Mouse (Mus musculus) heart, postnatal 0 days (tissue): ENCODE results near the gene Etnk2.

ENCODE experiments used
- CTCF ChIP-seq: IDR thresholded peaks from 2 replicates; pipeline ENCODE4 v1.5.1; 2016; ENCODE audit warnings: antibody characterized with exemption, control low read depth, low read depth
- EP300 ChIP-seq: IDR thresholded peaks from 2 replicates; pipeline ENCODE4 v1.6.1; 2016; ENCODE audit warnings: antibody characterized with exemption, low read depth

DNA sequence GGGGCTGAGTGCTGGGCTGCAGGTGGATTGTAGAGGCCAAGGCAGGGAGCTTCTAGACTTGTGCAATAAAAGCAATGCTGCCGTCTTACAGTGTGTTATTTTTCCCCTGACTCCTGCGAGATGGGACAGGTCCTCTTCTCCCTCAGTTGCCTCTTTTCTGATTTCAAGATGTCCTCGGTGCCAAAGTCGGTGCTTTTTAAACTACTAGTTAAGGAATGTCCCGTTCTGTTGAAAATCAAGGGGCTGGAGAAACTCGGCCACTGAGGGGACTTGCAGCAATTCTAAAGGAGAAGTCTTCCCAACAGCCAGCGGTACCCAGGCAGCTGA lies 33.8 kb upstream of the Etnk2 start:
- TF ChIP-seq CTCF (no peak), EP300 (no peak)
